ENCODE assay signal across 23 mouse cellular contexts in the genomic region with DNA sequence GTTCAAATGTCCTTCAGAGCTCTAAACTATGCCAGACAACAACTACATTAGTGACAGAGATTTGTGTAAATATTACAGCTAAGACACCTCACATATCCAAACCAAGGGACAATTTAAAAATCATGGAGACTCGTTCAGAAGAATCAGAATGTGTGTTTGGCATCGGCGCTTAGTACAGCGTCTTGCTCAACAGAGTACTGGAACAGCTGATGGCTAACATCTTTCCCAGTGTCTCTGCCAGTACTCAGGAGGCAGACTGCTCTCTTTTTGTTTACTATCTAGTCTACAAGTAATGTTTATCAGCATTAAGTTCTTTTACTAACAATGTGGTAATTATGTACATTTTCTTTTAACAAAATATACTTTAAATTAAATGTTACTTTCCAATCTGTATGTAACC.
"Had no signal": no experiment of that assay in that cellular context is flagged by ENCODE, and none has a peak within 500 bp of the region (broad histone marks: within the 10 kb centered on the region; RNA-seq: fewer than 3 reads in every experiment).

No protein-coding gene starts in this region.

- ATAC-seq: forebrain, embryonic 16.5 days; hindbrain, embryonic 16.5 days; inflammation-experienced regulatory T-cells, adult 6 months; intestine, embryonic 15.5 days; intestine, postnatal 0 days had no signal

- DNase-seq: gastrocnemius, postnatal 14 days; heart, postnatal 10 days; heart, postnatal 4 days; kidney, adult 18-20 months; kidney, adult 8-10 months; kidney, postnatal 10 days; kidney, postnatal 25 days; kidney, postnatal 4 days; liver had no signal

- H3K27ac ChIP-seq: heart, embryonic 10.5 days; hindbrain, embryonic 10.5 days; hindbrain, embryonic 12.5 days; hindbrain, embryonic 14.5 days; intestine, embryonic 15.5 days; layer of hippocampus, adult 2 months; left cerebral cortex, adult 2 months; limb, embryonic 10.5 days; limb, embryonic 12.5 days had no signal

- H3K4me3 ChIP-seq: heart, embryonic 10.5 days; heart, embryonic 12.5 days; hindbrain, embryonic 10.5 days; hindbrain, embryonic 12.5 days; intestine, embryonic 15.5 days; layer of hippocampus, adult 2 months; left cerebral cortex, adult 2 months; limb, embryonic 10.5 days; limb, embryonic 12.5 days had no signal
